Mouse (Mus musculus) small intestine, adult 2 months (tissue): ENCODE results near the gene Plscr2. TPM values are rescaled to one million over a fixed set of nuclear protein-coding genes. Genes with fewer than 3 reads are reported as not detected.
A peak's percentile ranks its signal among the peaks of the same experiment; 100 is the strongest.

Experiments
- H3K27ac ChIP-seq: fragments of 200-500 bp; 2 replicates; pipeline ENCODE4 v1.5.1; 2012; ENCODE audit warnings: low read depth, low read length, control low read depth, inconsistent platforms; ENCODE audit not compliant: insufficient read depth
- H3K27me3 ChIP-seq: fragments of 200-500 bp; 2 replicates; pipeline ENCODE4 v1.6.1; 2012; ENCODE audit warnings: mild to moderate bottlenecking, moderate library complexity, low read length, inconsistent platforms; ENCODE audit not compliant: control insufficient read depth, insufficient read depth
- H3K36me3 ChIP-seq: fragments of 200-500 bp; 2 replicates; pipeline ENCODE4 v1.6.1; 2012; ENCODE audit warnings: mild to moderate bottlenecking, low read length, control low read depth, inconsistent platforms; ENCODE audit not compliant: control insufficient read depth, insufficient read depth
- H3K4me1 ChIP-seq: fragments of 200-500 bp; 2 replicates; pipeline ENCODE4 v1.6.1; 2012; ENCODE audit warnings: low read length, inconsistent platforms, mixed read lengths; ENCODE audit not compliant: control insufficient read depth, insufficient read depth, insufficient read length
- H3K4me3 ChIP-seq: fragments of 200-500 bp; 2 replicates; pipeline ENCODE4 v1.5.1; 2012; ENCODE audit warnings: low read depth, mild to moderate bottlenecking, control low read depth, inconsistent platforms, low read length, moderate library complexity
- CTCF ChIP-seq: fragments of 200-500 bp; IDR thresholded peaks from 2 replicates; pipeline ENCODE4 v1.5.1; 2012; ENCODE audit warnings: low read depth, mild to moderate bottlenecking, control low read depth, inconsistent platforms, low read length, moderate library complexity, mixed read lengths; ENCODE audit not compliant: insufficient replicate concordance, insufficient read length; ENCODE audit errors: extremely low read depth
- POLR2A ChIP-seq: fragments of 200-500 bp; IDR thresholded peaks from 2 replicates; pipeline ENCODE4 v1.6.1; 2012; ENCODE audit warnings: low read depth, mild to moderate bottlenecking, control low read depth, inconsistent platforms, low read length, moderate library complexity
- WGBS: fragments of 180-500 bp; shearing (Covaris S2); methylation state at CpG from one replicate; pipeline ENCODE4 v1.1.7; 2018; 5-methylcytosine and 5-hydroxymethylcytosine counted together
- polyA plus RNA-seq: library from polyadenylated mRNA; depleted of rRNA; stranded (reverse); fragments of >200 nt; gene quantifications from 2 replicates; pipeline ENCODE4 v1.2.3, GENCODE M21; 2012; rRNA removed

Gene Plscr2
- polyA plus RNA-seq: 0.80 and 1.0 TPM in 2 replicates

DNA sequence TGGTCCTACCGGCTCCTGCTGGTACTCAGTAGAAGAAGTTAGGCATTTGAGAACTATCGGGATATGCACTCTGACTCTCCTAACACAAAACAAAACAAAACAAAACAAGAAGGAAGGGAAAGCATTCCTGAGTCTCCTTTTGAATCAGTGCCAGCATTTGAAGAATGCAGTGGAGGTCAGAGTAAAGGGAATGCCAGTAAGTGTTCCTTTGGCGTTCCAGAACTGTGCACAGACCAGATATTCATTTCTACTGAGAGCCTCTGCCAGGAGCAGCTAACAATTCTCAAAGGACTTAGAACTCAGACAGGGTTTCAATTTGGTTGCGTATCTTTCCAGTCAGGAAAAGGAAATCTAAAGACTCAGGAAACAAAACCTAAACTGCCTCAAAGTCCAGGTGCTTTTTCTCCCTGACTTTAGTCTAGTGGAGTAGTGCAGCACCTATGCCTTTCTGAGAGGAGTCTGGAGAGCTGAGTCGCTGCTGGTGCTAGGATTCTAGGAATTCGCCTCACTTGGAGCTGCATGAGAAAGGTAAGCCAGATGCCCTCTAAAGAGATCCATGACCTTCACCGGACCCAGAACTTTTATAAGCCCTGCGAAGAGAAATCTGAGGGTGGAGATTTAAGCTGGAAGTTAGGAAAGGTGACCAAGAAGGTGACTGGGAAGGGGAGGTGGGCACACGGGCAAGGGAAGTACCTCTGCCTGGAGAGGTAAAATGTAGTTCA, at the start of gene Plscr2:
Gene Plscr2, plus strand, starts transcription at position 117 of the 722 bp plus-strand sequence.
- TF ChIP-seq POLR2A (no peak), CTCF (no peak)
- peak within 1 kb of the TSS; percentile 35; the same call in 1 of the 2 replicates for H3K4me3 ChIP-seq
- 57% methylated on average over 9 of the region's 9 CpGs for WGBS
- peak within 1 kb of the TSS; percentile 81 for H3K27ac ChIP-seq
- H3K36me3 ChIP-seq: peaks cover 2% of the 10 kb centered on the region; the same call in 1 of the 2 replicates
- H3K4me1 ChIP-seq: peaks cover 3% of the 10 kb centered on the region; the same call in 1 of the 2 replicates
- no peaks in the 10 kb centered on the region; the same call in 1 of the 2 replicates for H3K27me3 ChIP-seq

DNA sequence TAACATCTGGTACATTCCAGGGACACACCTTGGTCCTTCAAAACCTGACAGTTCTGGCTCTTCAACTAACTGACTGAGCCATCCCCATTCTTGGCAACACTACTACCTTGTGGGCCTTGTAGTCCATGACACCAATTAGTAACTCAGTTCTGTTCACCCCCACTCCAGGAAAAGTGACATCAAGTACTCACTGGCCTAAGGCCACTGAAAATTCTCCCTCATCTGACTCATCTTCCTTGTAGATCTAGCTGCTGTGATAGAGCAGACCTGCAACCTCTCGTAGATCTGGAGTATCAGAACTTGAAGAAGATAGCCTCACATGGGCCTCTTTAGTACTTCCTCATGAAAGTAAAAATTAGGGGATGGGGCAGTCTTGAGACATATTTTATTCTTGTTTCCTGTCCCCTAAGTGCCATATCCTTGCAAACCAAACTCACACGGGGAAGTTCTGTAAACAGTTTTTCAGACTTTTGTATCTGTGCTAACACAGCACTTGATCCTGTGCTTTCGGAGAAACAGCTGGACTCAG, 49.2 kb upstream of the Plscr2 start:
- TF ChIP-seq CTCF (no peak), POLR2A (no peak)
- Histone ChIP-seq H3K4me3 (no peak overlapping the region), H3K27ac (no peak overlapping the region), H3K27me3 (no peaks in the 10 kb centered on the region), H3K36me3 (no peaks in the 10 kb centered on the region), H3K4me1 (peaks cover 4% of the 10 kb centered on the region; the same call in 1 of the 2 replicates)
- 75% methylated on average over 3 of the region's 3 CpGs for WGBS

DNA sequence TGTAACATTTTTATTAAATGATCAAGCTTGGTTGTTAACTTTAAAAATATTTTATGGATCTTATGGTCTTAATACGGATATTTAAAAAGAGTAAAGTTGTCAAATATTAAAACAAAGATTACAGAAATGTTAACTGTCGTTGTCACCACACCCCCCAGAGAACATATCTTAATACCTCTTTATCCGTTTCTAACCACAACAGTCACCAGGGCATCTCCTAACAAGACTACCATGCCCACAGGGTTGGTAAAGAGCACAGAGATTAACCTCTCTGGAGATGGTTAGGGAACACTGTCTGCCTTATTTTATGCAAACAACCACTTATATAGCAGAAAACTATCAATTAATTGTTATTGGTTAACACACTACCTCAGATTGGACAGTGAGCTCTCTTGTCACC, 48.6 kb upstream of the Plscr2 start:
- no peak overlapping the region for H3K4me3 ChIP-seq
- H3K27me3 ChIP-seq: no peaks in the 10 kb centered on the region
- no peaks in the 10 kb centered on the region for H3K36me3 ChIP-seq
- H3K4me1 ChIP-seq: peaks cover 2% of the 10 kb centered on the region; the same call in 1 of the 2 replicates
- WGBS: 82% methylated on average over 3 of the region's 3 CpGs
- TF ChIP-seq POLR2A: no peak
- no peak for TF ChIP-seq CTCF
- H3K27ac ChIP-seq: no peak overlapping the region

DNA sequence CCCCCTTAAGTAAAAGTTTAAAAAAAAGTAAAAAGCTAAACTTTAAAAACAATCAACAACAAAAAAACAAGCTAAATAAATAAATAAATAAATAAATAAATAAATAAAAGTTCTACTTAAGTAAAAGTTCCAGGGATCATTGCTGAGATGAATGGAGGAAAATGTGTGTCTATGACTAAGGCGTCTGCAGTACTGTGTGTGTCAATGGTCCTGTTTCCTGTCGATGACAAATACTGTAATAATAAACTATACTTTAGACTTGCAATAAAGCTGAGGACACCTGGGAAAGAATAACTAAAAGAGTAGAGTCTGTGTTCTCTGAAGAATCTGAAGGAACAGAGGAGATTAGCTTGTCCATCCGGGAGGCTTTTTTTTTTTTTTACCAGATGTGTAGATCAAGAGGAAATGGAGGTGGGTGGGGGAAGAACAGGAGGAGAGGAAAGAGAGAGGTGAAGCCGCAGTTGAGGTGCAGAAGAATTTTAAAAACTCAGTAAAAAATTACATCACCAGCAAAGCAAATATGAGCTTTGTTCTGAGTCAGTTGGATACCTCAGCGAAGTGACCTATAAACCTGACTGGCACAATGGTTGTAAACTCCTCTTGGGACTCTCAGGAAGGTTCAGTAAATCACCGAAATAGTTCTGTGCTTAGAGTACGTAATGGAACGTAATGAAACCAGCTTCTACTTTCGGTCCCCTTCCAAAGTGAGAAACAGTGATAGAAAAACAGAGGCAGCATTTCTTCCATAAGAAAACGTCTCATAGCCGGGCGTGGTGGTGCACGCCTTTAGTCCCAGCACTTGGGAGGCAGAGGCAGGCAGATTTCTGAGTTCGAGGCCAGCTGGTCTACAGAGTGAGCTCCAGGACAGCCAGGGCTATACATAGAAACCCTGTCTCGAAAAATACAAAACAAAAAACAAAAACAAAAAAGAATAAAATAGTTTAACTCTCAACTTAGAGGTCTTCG, 46.3 kb upstream of the Plscr2 start:
- Histone ChIP-seq H3K27ac (peak overlapping the region; percentile 53), H3K4me3 (0 out of 2 replicates have a peak overlapping the region, but pooled peaks have one; percentile 30), H3K36me3 (no peaks in the 10 kb centered on the region), H3K4me1 (peaks cover 2% of the 10 kb centered on the region; the same call in 1 of the 2 replicates), H3K27me3 (no peaks in the 10 kb centered on the region)
- TF ChIP-seq POLR2A: no peak
- no peak for TF ChIP-seq CTCF
- WGBS: 37% methylated on average over 16 of the region's 16 CpGs

DNA sequence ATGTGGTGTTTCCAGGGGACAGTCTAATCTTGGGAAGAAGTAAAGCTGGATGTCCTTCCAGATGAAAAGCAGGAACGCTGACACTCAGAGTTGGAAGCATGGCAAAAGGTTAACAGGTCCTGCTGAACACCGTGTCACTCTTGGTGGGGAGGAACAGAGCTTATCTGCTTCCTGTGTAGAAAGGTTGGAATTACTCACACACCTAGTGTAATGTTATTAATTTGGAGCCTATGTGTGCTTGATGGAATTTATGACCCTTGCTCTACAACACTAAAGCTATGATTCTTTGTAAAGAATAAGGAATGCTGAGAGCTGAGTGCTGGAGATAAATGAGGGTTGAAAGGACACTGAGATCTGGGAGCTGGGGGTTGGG, 45.6 kb upstream of the Plscr2 start:
- no peaks in the 10 kb centered on the region for H3K36me3 ChIP-seq
- no peaks in the 10 kb centered on the region for H3K27me3 ChIP-seq
- no peak overlapping the region for H3K4me3 ChIP-seq
- TF ChIP-seq POLR2A: no peak
- TF ChIP-seq CTCF: no peak
- H3K27ac ChIP-seq: peak overlapping the region; percentile 53; the same call in 1 of the 2 replicates
- WGBS: 20% methylated on average over 2 of the region's 2 CpGs
- H3K4me1 ChIP-seq: peaks cover 2% of the 10 kb centered on the region; the same call in 1 of the 2 replicates

DNA sequence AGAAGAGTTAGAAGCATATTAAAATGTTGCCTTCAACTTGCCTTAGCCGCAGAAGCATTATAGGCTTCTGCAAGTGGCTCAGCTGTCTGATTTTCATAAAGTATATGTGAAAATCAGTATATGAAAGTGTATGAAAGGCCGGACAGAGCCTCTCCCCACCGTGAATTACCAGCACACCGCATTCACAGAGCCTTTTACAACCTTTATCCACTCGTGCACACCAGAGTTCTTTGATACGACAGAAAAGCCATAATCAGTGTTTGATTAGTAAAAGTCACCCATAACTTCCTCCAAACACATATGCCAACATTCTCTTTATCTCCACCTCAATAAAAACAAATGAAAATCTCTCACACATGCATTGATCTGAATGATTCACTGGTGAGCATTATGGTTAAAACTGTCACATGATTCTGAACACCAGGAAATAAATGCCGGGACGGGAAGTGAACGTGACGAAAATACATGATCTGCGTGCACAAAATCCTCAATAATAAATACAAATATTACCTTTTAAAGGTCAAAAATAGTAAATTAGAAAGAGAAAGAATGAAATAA, 40.4 kb upstream of the Plscr2 start:
- no peaks in the 10 kb centered on the region; the same call in 1 of the 2 replicates for H3K4me1 ChIP-seq
- WGBS: 31% methylated on average over 11 of the region's 11 CpGs
- no peaks in the 10 kb centered on the region for H3K27me3 ChIP-seq
- H3K36me3 ChIP-seq: no peaks in the 10 kb centered on the region
- no peak for TF ChIP-seq CTCF
- no peak for TF ChIP-seq POLR2A
- H3K27ac ChIP-seq: no peak overlapping the region
- H3K4me3 ChIP-seq: no peak overlapping the region
